Mouse (Mus musculus) ES-Bruce4 (cell line): ENCODE measurements around the gene Tmeff1.

Experiments
- CTCF ChIP-seq: IDR thresholded peaks from one replicate; pipeline ENCODE4 v1.8.1; 2011; ENCODE audit warnings: low read depth, low read length
- EP300 ChIP-seq: IDR thresholded peaks from 2 replicates; pipeline ENCODE4 v1.6.1; 2011; ENCODE audit warnings: low read depth, low read length; ENCODE audit not compliant: insufficient read depth
- POLR2A ChIP-seq: IDR thresholded peaks from one replicate; pipeline ENCODE4 v1.8.1; 2011; ENCODE audit warnings: low read length; ENCODE audit not compliant: insufficient read depth

DNA sequence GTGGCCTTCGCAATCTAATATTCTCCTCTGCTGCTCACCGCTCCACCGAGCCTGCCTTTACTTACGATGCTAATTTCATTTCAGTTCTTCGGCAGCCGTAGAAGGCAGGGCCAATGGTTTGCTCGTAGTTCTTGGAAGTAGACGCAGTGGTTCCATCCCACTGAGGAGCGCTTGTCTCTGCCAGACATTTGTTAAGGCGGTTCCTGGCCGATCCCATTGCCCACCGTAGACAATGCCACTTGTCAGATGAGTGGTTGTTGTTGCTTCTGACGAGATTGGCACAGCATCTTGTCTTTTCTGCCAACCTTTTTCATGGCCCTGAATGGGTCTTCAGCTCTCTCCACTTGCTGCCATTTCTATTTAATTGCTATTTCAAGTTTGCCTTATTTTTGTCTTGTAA is 44.5 kb downstream of the Tmeff1 start:
- TF ChIP-seq CTCF (no peak), POLR2A (no peak), EP300 (no peak)
